Mouse (Mus musculus): ENCODE measurements around the gene Epx.
A peak's percentile ranks its signal among the peaks of the same experiment; 100 is the strongest.

The Epx gene

DNA sequence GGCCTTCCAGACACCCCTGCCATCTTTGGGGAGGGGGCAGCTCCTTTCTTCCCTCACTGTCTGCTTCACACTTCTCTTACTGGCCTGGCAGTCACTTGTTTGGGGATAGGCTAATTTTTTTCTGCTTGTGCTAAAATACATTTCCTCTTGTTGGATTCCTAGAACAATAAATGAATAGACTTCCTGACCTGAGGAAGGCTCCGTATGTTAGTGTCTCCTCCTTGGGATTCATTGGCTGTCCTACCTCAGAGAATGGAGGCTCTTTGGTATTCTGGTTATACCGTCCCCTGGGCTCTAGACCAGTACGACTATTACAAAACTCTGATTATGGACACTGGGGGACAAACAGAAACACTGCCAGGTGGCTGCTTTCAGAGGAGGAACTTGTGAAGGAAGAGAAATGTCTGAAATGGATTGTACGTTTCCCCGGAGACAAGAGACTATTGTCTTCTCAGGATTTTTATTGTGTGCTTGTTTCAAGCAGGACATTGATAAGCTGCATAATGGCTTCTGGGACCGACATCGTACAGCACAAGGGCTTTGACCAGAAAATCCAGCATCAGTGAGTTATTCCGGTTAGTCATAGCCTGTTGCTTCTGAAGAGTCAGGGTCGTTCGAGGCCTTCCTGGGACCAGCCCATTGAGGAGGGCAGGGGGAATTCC is 47.0 kb downstream of the Epx start, which contains the start of gene Lpo:
Gene Lpo, minus strand, starts transcription at position 51 of the 662 bp plus-strand sequence.
- peak; percentile 77 for DNase-seq

DNA sequence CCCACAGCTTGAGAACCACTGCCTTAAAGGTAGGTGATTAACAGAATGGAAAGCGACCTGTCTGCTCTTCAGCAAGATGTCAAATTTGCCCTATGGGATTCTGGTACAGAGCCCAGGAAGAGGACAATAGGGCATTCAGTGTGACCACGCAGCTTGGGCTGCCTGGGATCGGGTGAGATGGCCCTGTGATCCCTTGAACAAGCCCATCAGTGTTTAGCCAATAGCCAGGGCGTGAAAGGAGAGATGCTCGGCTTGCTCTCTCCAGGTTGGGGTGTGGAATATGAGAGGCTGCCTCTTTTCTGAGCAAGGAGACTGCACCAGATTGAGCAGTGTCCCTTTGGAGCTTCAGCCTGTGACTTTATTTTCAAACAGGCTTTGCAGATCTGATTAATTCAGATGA is 53.8 kb downstream of the Epx start:
- DNase-seq = peak; percentile 81

- DNase-seq = no peak
These were observed 57.9 kb downstream of the Epx start for GRCm38 (mm10) chr11:87817443-87817773.

DNA sequence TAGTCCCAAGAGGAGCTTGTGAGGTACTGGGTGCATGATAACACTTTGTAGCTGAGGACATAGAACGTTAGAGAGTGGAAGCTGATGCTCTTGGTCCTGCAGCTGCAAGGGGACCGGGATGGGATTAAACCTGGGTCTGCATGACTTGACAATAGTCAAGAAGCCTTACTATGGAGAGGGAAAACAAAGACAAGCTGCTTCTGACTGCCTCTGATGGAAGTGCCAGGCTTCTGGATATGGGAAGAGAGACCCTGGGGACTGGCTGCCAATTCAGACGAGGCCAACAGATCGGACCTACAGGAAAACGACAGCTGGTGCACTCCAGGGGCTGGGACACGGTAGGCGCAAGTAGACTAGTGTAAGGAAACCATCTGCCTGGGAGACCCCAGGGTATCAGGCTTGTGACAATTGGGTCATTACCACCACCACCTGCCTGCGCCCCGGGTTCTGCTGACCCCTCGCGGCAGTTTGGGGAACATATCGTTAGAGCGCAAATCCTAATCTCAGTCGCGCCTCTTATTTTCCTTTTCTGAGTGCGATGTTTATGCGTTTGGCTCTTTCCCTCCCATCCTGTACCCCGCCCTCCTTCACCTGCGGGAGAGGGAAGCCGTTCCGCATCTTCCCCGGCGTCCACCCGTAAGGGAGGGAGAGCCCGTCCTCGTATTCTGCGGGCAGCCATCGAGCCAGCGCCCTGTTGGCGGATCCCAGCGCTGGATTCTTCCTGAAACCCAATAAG is 58.5 kb downstream of the Epx start:
- DNase-seq = peak; percentile 73

DNA sequence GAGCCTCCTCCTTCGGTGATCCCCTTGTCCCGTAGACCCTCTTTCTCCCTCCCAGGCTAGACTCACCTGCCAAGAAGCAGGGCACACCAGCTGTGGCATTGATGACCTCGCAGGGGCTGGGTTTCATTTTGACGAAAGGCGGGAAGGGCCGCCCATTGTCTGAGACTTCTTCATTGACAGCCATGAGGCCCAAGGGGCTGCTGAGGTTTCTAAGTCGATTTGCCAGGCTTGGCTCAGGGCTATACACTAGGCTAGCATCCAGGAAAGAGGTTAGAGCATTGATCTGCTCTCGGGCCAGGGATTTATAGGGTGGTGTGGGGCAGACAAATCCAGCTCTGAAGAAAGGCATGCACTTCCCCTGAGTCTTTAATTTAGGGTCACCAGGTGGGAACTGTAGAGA is 60.5 kb downstream of the Epx start:
- no peak for DNase-seq

Data from heart, adult 11 months (tissue).